Mouse (Mus musculus) hindlimb bud, embryonic 11.5 days (tissue): ENCODE results near the gene Ppp2r3a.

Source experiments
- DNase-seq: peaks from one replicate; pipeline ENCODE4 v3.0.0-alpha.2; 2012; ENCODE audit warnings: low read depth, low spot score; ENCODE audit errors: extremely low spot score

The Ppp2r3a gene

DNA sequence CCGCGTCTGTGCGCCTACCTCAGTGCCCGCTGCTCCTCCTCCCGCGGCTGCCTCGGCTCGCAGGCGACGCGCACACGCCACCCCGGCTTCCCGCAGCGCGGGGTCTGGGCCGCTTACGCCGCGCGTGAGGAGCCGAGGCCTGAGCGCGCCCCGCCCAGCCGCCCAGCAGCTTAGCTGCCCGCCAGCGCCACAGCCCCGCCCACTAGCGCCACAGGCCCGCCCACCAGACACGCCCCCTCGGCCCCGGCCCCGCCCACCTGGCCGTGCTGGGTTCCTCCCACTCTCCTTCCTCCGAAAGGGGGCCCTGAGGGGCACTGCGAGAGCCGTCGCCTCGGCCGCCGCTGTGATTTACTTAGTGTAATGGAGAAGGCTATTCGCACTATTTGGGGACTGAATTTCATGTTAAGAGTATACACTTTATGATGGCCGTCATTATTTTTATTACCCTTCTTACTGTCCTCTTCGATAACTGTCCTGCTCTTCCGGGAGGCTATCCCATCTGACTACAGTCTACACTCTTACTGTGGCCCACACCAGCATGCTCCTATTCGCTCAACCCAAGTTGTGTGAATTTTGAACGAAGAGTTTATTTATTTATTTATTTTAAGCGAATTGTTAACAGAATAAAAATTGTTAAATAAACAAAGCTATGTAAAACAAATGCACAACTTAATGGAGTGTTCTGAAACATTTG is at the start of gene Ppp2r3a:
TSS of gene Ppp2r3a (minus strand) at position 152 of the 694 bp plus-strand sequence.
- peak; percentile 76 for DNase-seq

DNA sequence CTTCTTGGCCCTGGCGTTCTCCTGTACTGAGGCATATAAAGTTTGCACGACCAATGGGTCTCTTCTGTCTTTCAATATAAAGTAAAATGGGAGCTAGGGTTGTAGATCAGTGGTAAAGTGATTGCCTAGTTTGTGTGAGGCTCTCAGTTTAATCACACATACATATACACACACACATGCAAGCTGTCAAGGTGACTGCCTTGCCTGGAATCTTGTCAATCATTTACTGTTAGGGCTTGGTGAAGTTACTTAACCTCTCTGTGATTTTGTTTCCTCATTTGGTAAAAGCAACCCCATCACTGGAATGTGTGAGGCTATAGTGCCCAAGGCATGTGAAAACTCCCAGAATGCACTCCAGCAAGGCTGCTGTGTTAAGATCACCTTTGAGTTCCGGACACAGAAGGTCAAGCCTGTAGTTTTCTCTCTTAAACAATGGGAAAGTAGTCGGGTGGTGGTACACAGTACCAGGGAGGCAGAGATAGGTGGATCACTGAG is 48.9 kb upstream of the Ppp2r3a start:
- DNase-seq: no peak

DNA sequence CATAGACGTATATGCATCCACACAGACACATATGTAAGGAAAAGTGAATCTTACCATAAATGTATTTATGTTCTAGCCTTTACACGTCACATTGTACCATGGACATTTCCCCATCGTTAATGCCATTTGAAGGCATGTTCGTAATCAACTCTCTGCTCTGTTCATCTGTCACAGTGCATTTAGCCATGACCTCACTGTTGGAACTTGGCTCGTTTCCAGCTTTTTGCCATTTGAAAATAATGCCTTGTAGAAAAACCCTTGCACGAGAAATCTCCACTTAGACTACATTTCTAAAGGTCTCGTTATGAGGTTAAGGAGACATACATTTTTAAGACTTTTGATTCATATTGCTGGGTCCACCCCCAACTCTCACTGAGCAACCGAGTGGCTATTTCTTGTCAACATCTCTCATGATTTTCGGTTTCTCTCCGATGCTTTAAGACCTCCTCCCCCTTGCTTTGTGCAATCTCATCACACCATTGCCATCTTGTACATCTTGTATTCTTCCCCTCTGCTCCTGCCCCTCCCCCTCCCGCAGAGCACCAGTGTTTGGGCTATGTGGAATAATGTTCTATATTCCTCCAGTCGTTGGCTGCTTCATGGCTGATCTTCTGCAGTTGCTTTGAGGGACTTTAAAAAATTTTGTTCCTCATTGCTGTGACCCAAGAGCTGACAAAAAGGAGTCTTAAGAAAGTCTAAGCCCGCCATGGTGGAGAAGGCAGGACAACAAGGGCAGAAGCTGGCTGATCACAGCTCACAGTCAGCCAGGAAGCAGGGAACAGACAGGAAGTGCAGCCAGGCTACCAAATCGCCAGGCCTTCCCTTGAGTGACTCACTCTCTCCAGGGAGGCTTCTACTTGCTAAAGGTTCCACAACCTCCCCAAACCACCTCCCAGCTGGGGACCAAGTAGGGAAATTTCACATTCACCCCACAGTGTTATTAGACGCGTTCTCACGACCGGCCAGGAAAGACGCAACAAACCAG is 40.4 kb upstream of the Ppp2r3a start:
- no peak for DNase-seq

DNA sequence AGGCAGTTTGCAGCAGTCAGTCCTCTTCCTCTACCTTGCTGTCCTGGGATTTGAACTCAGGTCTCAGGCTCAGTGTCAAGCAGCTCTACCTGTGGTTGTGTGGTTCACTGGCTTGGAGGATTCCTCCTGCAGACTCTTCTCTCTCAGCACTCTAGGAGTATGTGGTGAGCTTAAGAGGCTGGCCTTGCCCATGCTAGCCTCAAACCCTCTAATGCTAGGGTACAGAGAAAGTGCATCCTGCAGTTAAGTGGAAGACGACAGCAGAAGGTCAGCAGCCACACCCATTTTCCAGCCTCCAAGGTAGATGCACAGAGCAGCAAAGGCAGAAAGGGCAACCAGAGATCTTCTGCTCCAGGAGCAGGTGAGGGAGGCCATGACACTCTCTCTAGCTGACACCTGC is 39.3 kb upstream of the Ppp2r3a start:
- no peak for DNase-seq

DNA sequence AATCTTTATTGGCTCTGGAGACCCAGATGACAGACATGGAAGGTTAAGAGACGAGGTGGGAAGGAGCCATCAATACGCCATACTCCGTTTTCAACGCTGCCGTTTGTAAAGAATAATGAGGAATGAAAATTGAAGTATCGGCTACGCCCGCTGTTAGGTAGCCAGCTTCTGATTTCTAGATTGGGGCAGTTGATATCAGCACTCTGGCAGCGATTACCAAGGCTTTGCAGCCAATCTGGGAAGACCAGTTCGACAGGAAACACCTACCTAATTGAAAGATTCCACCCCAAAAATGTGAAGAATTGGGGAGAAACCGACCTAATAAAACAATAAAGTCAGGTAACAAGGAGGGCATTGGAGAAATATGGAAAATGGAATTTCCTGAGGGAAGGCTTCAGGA is 38.2 kb upstream of the Ppp2r3a start:
- no peak for DNase-seq

DNA sequence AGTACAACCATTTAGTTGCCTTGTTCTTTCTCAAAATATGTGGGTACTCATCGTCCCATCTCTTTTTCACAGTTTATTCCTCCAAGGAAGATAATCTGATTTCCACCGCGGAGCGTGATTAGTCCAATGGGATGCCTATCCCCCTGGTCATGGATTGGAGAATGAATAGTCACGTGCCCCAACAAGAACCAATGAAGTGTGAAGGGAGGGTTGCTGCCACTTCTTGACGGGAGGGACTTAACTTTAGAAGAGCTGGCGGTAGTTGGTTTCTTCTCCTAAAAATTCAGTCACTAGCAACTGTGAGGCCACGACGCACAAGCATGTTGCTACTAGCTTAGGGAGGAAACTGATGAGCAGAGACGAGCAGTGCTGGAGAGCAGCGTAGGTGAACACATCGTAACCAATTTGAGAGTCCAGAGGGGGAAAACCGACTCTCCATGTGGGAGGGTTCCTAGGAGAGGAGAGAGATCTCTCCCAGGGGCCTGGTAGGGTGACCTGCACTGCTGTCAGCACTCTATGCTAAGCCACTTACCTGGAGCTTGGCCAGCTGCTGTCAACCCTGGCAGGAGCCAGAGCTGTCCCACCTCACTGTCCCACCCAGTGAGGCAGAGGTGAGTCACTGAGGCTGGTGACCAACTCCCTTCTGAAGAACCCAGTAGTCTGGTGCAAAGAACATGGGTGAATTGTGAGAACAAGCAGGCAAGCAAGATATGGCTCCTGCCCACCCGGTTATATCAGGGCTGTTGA is 37.5 kb upstream of the Ppp2r3a start:
- DNase-seq: no peak

DNA sequence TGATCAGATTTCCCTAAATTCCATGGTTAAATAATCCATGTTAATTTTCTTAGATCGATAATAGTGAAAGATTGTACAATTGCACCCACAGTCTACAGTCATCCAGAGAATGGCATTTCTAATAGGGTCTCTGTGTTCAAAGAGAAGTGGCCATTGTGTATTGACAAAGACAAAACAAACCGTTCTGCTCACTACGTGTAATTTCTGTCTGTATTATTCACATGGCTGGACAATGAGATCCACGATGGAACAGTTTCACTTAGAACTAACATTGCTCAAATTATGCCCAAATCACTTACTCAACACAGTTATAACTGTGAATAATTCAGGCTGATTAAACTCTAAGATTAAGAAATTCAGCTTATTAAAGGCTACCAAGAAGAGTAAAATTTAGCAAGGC is 35.2 kb upstream of the Ppp2r3a start:
- DNase-seq: no peak

DNA sequence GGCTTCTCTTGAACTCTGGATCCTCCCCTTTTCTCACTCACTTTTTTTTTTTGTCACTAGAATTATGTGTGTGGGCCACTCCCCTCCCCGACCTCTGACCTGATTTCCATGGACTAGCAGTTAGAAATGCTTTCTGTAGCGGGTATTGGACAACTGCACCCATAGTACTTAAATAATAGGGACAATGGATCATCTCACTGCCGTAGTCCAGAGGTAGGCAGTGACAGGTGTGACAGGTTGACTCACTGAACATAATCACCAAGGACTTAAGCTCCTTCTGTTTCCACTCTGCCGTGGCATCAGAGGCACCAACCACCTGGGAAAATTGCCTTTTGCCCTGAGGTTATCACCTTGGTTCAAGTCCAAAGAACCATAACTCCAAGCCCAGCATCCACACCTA is 32.5 kb upstream of the Ppp2r3a start:
- DNase-seq: no peak

DNA sequence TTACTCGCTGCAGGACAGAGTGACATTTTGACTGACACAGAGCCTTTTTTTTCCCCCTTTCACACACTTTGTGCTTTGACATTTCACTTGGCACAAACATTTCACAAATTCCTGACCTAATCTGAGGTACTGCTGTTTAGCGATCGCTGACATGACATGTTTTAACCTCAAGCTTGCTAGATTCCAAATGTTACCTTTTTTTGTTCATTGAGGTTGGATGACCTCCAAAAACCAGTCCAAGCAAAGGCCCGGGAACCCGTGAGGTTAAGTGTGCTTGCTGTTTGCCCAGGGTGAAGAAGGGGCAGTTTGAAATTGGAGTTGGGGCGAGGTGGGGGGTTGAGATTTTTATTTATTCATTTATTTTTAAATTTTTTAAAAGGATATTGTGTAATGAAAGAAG is 31.1 kb upstream of the Ppp2r3a start:
- DNase-seq: no peak

DNA sequence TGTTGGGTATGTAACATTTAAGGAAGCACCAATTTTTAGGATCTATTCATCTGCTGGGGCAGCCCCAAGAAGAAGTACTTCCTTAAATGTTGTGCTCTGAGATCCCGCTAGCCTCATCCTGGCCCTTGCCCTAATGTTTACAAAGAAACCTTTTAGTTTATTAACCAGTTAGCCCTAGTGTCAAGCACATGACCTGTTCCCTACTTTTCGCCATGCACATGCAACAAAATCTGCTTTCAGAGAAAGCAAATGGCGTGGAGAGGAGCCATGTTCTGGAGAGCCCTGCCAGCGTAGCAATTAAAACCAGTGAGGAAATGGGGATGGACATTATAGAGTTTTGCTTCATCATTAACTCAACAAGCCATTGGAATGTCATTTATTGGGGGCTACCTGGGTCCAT is 30.3 kb upstream of the Ppp2r3a start:
- no peak for DNase-seq

DNA sequence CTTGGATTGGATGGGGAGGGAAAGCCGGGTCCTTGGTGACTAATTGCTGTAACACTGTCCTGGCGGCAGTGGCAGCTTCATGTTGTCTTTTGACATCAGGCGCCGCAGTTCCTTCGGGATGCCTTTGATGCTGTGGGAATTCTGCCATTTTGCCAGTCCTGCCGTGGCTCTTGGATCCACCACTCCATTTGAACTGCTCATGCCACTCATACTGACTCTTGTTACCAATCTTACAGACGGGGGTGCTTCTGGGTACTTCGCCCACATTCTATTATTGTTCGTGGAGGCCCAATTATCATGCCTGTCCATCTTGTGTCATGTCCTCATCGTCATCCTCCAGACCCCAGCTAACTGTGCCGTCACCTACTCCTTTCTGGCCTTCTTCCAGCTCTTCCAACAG is 29.7 kb upstream of the Ppp2r3a start:
- DNase-seq: no peak

DNA sequence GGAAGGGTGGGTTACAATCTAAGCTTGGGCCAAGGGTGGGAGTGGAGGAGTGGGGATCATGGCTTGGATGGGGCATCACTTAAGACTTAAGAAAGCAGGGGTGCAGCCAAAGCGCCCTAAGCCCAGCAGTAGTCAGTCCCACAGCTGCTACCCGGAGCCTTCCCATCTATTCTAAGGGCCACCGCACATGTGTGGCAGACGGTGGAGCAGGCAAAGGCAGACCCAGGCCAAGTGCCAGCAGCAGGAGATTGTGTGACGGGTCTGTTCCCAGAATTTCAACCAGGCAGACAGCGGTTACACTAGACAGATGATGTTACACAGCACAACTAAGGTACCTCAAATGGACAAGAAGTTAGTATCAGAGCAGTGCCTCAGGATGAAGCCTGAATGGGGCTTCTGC is 29.3 kb upstream of the Ppp2r3a start:
- no peak for DNase-seq

DNA sequence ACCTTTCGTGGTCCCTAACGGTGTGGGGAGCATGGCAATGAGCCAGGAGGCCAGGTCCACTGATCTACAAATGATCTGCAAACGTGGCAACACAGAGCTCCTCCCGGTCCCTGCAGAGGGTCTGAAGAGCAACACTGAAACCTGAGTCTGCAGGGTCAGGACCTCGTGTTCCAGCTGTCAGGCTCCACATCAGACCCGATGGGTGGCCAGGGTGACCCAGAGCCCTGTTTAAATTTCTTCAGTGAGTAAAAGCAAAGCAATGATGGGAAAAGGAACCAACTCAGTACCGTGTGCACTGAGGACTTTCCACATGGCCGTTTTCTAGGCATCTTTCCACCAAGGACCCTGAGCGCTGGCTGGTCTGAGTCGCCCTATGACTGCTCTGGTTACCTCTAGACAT is 28.6 kb upstream of the Ppp2r3a start:
- no peak for DNase-seq

DNA sequence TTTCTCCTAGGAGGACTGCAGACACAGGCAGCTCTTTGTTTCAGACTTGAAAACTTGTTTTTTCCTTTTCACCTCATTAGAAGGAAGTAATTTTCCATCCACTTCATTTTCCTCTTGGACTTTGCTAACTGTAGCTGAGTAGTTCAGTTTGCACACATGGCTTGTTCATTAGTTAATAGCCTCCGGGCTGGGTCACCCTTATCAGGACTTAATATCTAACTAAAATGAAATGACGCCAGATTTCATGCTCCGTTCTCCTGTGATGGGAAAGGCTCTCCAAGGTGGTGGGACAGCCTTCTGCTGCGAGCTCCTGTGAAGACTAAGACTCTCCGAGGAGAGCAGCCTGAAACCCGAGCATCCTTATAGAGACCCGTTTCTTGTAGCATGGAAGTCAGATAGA is 21.1 kb upstream of the Ppp2r3a start:
- no peak for DNase-seq

DNA sequence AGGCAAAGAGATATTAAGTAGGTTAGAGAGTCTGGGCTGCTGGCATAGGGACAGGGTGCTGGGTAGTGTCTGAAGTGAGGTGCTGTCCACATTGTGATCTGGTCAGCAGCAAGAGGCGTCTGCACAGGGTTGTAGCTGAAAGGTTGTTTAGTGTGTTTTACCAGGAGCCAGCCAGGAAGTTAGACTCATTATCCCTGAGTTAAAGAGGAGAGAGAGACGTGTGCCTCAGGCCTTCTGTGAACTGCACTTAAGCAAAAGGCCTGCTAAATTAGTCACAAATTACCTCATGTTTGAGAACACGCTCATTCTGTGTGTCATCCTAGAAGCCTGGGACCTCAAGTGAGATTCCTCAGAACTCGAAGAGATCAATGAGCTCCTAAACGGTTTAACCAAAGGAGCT is 18.4 kb upstream of the Ppp2r3a start:
- DNase-seq: no peak

DNA sequence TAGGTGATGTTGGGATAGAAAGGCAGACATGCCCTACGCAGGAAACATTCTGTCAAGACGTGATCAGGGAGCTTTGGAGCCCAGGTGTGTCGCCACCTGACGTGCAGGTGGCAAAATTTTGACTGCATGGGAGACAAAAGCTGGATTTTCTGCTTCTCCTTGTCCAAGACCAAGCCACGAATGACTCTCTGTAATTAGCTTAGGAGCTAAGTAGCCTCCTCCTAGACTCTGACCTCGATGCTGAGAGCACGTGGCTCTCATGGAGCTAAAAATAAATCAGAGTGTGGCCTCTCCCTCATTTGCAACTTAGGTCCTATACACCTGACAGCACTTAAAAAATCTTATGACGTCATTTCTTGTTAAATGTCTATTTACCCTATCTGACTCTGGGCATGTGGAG is 14.4 kb upstream of the Ppp2r3a start:
- no peak for DNase-seq

DNA sequence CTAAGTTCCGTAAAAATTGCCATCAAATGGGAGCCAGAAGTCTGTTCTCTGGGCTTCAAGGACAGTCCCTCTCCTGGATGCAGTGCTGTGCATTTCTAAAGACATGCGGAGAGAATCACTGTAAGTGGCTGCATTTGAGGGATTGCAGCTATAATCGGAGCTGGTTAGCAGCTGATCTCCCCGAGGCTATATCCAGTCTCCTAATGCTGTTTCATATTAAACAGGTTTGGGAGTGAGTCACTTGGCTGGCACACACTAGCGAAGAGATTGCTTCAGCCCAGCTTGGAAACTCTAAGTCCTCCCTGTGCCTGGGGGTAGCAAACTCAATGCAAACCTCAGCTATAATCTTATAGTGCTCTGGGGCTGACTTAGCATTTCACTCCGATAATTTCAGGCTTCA is 14.0 kb upstream of the Ppp2r3a start:
- no peak for DNase-seq

DNA sequence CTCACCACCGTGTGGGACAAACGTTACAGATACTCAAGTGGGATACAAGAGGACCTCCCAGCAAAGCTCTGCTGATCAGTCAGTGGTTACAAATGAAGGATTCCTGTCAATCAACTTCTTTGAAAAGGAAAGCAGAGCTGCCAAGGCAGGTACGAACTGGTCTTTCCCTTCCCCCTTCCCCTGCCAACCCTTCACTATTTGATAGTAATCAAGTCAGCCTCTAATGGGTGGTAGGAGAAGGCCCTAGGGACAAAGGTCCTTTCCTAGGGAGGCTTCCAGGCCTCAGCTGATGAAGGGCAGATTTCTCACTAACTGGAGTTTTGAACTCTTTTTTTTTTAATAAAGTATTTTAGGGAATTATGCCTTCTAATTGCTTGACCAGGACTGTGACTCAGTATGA is 11.2 kb upstream of the Ppp2r3a start:
- DNase-seq: no peak

DNA sequence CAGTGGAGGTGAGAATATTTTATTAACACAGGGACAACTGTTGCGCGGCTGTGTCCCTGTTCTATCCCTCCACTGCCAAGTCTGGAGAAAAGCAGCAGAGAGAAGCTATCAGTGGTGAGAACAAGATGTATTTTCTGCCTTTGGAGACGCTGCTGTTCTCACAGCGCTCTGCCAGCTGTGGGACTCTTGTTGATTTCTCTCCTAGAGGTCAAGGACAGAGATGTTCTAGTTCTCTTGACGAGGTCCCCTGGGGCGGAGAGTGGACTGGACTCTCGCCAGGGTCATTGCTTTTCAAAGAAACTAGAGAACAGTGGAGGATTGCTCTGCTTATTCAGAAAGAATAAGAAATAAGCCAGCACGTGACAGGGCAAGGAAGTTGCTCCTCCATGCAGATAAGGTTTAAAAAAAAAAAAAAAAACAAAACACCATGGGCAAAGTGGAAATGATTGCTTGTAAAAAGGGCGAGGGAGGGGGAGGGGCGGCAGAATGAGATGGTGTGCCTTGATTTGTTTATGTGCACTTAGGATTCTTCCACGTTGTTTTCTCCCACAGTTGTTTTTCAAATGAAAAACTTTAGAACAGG is 10.5 kb upstream of the Ppp2r3a start:
- DNase-seq: no peak

DNA sequence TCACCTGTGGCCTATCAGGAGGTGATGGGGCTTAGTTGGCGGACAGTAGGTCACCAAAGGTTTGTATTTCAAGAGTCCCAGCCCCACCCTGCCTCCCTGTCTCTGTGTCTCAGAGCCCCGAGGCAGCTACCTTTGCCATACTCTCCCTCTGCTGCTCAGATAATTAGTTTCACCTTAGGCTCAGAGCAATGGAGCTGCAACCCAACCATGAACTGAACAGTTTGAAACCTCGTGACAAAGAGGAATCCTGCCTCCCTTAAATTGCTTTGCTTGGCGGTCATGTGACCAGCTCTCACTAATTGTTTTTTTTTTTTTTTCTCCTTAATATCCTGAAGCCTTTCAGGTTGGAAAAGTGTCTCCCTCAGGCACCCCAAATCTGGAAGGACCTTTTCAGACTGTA is 9.8 kb upstream of the Ppp2r3a start:
- no peak for DNase-seq

DNA sequence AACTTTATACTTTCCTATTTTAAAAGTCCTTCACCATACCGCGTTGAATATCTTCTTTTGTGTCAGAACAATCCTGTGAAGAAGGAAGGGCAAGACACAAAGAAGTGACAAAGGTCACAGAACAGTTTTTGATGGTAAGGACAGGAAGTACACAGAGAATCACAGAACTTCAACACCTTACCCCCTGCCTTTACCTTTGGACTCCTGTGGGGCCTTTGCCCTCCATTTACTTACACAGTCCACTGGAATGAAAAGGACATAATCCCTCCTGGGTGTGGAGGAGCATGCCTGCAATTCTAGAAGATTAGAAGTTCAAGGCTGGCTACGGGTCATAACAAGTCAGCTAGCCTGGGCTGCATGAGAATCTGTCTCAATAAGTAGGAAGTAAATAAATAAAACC is 1.5 kb upstream of the Ppp2r3a start:
- DNase-seq: no peak
